Mouse (Mus musculus) myocyte (in vitro differentiated cells): ENCODE data around the gene Gtpbp3. TPM values are rescaled to one million over a fixed set of nuclear protein-coding genes. Genes with fewer than 3 reads are reported as not detected.
"Not testable (repeated sequence)": the region's sequence is repeated elsewhere in the genome, so short reads cannot be mapped to it uniquely, and the experiment has no call there.

ENCODE experiments used
- H3K27me3 ChIP-seq: one replicate; pipeline ENCODE4 v1.6.1; 2011; ENCODE audit not compliant: control insufficient read depth, insufficient read depth, insufficient read length
- H3K36me3 ChIP-seq: one replicate; pipeline ENCODE4 v1.6.1; 2011; ENCODE audit not compliant: control insufficient read depth, insufficient read depth
- H3K4me2 ChIP-seq: one replicate; pipeline ENCODE4 v1.6.1; 2011; ENCODE audit warnings: low read depth, control low read depth
- H3K4me3 ChIP-seq: one replicate; pipeline ENCODE4 v1.5.1; 2011; ENCODE audit warnings: mild to moderate bottlenecking, control low read depth, moderate library complexity
- H3K79me2 ChIP-seq: one replicate; pipeline ENCODE4 v1.6.1; 2011; ENCODE audit not compliant: control insufficient read depth, insufficient read depth
- H3ac ChIP-seq: one replicate; pipeline ENCODE4 v1.6.1; 2011; ENCODE audit not compliant: control insufficient read depth, insufficient read length
- CEBPB ChIP-seq: IDR thresholded peaks from 2 replicates; pipeline ENCODE4 v1.6.1; 2011; ENCODE audit warnings: mild to moderate bottlenecking, moderate library complexity; ENCODE audit not compliant: poor library complexity, insufficient read depth, severe bottlenecking
- E2F4 ChIP-seq: IDR thresholded peaks from one replicate; pipeline ENCODE4 v1.6.1; 2011; ENCODE audit warnings: mild to moderate bottlenecking, control low read depth, moderate library complexity; ENCODE audit not compliant: insufficient read depth
- MAX ChIP-seq: IDR thresholded peaks from one replicate; pipeline ENCODE4 v1.6.1; 2011; ENCODE audit warnings: low read depth, mild to moderate bottlenecking, control low read depth
- MYOD1 ChIP-seq, 3 experiments: IDR thresholded peaks; one replicate each; pipeline ENCODE4 v1.6.1; 2011; ENCODE audit warnings: control low read depth in 2 of 3, low read depth in 2 of 3, mild to moderate bottlenecking in 2 of 3, moderate library complexity in 1 of 3; ENCODE audit not compliant: insufficient read length in 2 of 3, control insufficient read depth in 1 of 3
- MYOG ChIP-seq, 3 experiments: IDR thresholded peaks; one replicate each; pipeline ENCODE4 v1.6.1; 2011; ENCODE audit warnings: control low read depth in 2 of 3, low read depth in 2 of 3, mild to moderate bottlenecking in 2 of 3; ENCODE audit not compliant: insufficient read length in 2 of 3, control insufficient read depth in 1 of 3, insufficient read depth in 1 of 3
- POLR2A ChIP-seq: IDR thresholded peaks from one replicate; pipeline ENCODE4 v1.6.1; 2011; ENCODE audit warnings: low read depth, mild to moderate bottlenecking, control low read depth, moderate library complexity; ENCODE audit not compliant: insufficient read length
- POLR2AphosphoS2 ChIP-seq: IDR thresholded peaks from one replicate; pipeline ENCODE4 v1.6.1; 2011; ENCODE audit warnings: low read depth, control low read depth; ENCODE audit not compliant: insufficient read length
- REST ChIP-seq: IDR thresholded peaks from one replicate; pipeline ENCODE4 v1.6.1; 2011; ENCODE audit warnings: mild to moderate bottlenecking, control low read depth, moderate library complexity; ENCODE audit not compliant: insufficient read depth, insufficient read length
- SRF ChIP-seq: IDR thresholded peaks from one replicate; pipeline ENCODE4 v1.6.1; 2011; ENCODE audit warnings: low read depth; ENCODE audit not compliant: control insufficient read depth, insufficient read length
- TCF12 ChIP-seq: IDR thresholded peaks from one replicate; pipeline ENCODE4 v1.6.1; 2011; ENCODE audit warnings: mild to moderate bottlenecking, control low read depth; ENCODE audit not compliant: poor library complexity, insufficient read depth, severe bottlenecking
- TCF3 ChIP-seq: IDR thresholded peaks from one replicate; pipeline ENCODE4 v1.6.1; 2011; ENCODE audit warnings: low read depth, control low read depth; ENCODE audit not compliant: insufficient read length
- USF1 ChIP-seq: IDR thresholded peaks from one replicate; pipeline ENCODE4 v1.6.1; 2011; ENCODE audit warnings: low read depth, mild to moderate bottlenecking, control low read depth, moderate library complexity
- polyA plus RNA-seq: library from polyadenylated mRNA; unstranded; fragments of >200 nt; fragmentation: generic; extraction: Trizol; gene quantifications from one replicate; pipeline ENCODE4 v1.2.1, GENCODE M21; 2012; ENCODE audit warnings: missing spikeins

Gene Gtpbp3
- polyA plus RNA-seq, 1 experiment: 17.5 TPM

DNA sequence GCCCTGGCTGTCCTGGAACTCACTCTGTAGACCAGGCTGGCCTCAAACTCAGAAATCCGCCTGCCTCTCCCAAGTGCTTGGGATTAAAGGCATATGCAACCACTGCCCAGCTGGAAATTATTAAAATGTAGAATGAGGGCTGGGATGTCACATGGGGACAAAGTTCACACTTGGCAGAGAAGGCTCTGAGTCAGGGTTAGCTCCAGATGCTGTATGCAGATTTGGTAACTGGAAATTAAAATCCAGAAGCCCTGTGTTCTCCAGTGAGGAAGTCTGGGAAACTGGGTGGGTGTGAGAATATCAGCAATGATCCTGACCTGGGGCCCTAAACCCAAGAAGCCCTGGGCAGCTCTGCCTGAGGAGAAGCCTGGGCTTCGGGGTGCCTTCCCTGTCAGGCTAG lies 21.4 kb downstream of the Gtpbp3 start:
- Histone ChIP-seq H3ac (no peak overlapping the region), H3K4me2 (no peak overlapping the region), H3K27me3 (peaks cover 45% of the 10 kb centered on the region), H3K36me3 (no peaks in the 10 kb centered on the region), H3K4me3 (no peak overlapping the region), H3K79me2 (no peaks in the 10 kb centered on the region)
- TF ChIP-seq POLR2A (no peak), USF1 (peak; percentile 31)

DNA sequence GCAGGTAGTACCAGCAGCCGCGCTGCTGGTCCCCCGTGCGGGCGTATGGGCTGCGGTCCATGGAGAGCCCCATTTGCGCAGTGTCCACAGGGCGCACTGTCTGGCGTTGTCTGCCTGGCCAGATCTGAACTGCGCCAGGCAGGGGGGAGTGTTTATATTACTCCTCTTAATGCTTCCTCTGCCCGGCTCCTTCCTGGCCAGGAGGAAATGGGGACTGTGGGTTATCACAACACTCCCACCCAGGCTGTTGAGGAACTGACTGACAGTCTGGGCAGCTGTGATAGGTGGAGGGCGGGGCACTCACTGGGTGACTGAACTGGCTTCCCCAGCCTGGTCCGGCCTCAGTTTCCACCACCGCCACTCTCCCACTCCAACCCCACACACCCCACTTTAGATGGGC lies 23.7 kb downstream of the Gtpbp3 start, which contains the start of gene Plvap:
Gene Plvap (minus strand): TSS at position 109 of the 400 bp plus-strand sequence.
- TF ChIP-seq MAX (no peak), REST (no peak), MYOG (IDR thresholded peaks at IDR 0.05; ENCODE audit: control insufficient read depth in 1 of 3, insufficient read depth in 1 of 3, insufficient read length in 2 of 3, low read depth in 2 of 3) (no peak), SRF (no peak), POLR2AphosphoS2 (no peak), E2F4 (no peak), CEBPB (no peak), TCF12 (no peak), TCF3 (no peak), MYOD1 (IDR thresholded peaks at IDR 0.05; ENCODE audit: control insufficient read depth in 1 of 3, insufficient read length in 2 of 3, low read depth in 2 of 3) (no peak), POLR2A (no peak)
- H3ac ChIP-seq: no peak within 1 kb of the TSS
- H3K79me2 ChIP-seq: no peaks in the 10 kb centered on the region
- H3K4me3 ChIP-seq: no peak within 1 kb of the TSS
- no peaks in the 10 kb centered on the region for H3K36me3 ChIP-seq
- H3K4me2 ChIP-seq: no peak within 1 kb of the TSS
- peaks cover 45% of the 10 kb centered on the region for H3K27me3 ChIP-seq

DNA sequence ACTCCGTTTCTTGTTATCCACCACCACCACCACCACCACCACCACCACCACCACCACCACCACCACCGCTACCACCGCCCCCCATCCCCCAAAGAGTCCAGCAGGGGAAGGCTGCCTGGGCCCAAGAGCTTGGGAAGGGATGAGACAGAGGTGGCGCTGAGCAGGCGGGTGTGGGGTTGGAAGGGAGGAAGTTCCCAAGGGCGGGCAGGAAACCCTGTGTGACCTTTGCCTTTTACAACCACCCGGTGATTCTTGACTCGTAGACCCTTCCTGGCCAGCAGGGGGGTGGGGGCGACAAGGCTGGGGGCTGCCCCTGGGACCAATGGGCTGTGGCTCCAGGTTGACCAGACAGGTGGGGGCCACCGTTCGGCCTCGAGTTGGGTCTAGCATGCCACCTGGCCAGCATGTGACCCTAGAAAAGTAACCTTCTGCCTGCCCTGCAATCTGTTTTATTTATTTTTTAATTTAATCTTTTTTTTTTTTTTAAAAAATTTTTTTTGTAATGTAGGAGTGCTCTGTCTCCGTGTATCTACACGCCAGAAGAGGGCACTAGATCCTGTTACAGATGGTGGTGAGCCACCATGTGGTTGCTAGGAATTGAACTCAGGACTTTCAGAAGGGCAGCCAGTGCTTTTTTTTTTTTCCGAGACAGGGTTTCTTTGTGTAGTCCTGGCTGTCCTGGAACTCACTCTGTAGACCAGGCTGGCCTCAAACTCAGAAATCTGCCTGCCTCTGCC lies 25.3 kb downstream of the Gtpbp3 start:
- Histone ChIP-seq H3K27me3 (peaks cover 30% of the 10 kb centered on the region), H3K4me3 (no peak overlapping the region), H3K36me3 (no peaks in the 10 kb centered on the region), H3K79me2 (no peaks in the 10 kb centered on the region), H3ac (no peak overlapping the region), H3K4me2 (no peak overlapping the region)
- no peak for TF ChIP-seq TCF12
- no peak for TF ChIP-seq SRF
- TF ChIP-seq MYOG (IDR thresholded peaks at IDR 0.05; ENCODE audit: control insufficient read depth in 1 of 3, insufficient read depth in 1 of 3, insufficient read length in 2 of 3, low read depth in 2 of 3): no peak
- TF ChIP-seq USF1: no peak
- TF ChIP-seq POLR2AphosphoS2: no peak
- TF ChIP-seq MYOD1 (IDR thresholded peaks at IDR 0.05; ENCODE audit: control insufficient read depth in 1 of 3, insufficient read length in 2 of 3, low read depth in 2 of 3): no peak
- no peak for TF ChIP-seq TCF3
- no peak for TF ChIP-seq MAX
- TF ChIP-seq REST: no peak
- TF ChIP-seq POLR2A: no peak
- no peak for TF ChIP-seq CEBPB
- TF ChIP-seq E2F4: no peak

DNA sequence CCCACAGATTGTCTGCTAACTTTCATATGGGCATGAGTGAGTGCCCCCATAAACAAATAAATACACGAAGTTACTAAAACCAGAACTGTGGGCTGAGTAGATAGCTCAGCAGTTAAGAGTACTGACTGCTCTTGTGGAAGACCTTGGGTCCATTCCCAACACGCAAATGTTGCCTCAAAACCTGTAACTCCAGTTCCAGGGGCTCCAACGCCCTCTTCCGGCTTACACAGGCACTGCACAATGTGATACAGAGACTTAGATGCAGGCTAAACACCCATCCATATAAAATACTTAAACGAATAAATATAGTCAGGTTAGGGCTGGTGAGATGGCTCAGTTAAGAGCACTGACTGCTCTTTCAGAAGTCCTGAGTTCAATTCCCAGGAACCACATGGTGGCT lies 27.1 kb downstream of the Gtpbp3 start:
- Histone ChIP-seq H3K27me3 (peaks cover 17% of the 10 kb centered on the region), H3K4me2 (no peak overlapping the region), H3K36me3 (no peaks in the 10 kb centered on the region), H3ac (no peak overlapping the region), H3K79me2 (no peaks in the 10 kb centered on the region), H3K4me3 (no peak overlapping the region)
- TF ChIP-seq POLR2AphosphoS2 (no peak), MAX (no peak), POLR2A (no peak), CEBPB (no peak)

DNA sequence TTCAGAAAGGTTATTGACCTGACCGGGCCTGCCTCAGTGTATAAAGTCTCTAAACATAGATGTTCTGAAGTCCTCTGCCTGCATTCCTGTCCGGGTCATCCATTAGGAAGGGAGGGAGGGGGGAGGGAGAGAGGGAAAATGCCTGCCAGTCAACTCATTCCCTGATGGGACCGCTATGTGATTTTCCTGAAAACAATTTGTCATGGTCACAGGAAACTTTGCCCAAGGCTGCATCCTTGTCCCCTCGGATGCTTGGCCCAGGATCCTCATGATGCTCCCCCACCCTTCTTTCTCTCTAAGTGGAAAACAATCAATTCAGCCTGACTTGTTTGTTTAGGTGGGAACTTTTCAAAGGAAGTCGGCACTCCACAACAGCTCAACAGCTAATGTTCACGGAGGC lies 28.9 kb downstream of the Gtpbp3 start:
- Histone ChIP-seq H3K36me3 (no peaks in the 10 kb centered on the region), H3K27me3 (peaks cover 3% of the 10 kb centered on the region), H3K79me2 (no peaks in the 10 kb centered on the region), H3K4me2 (no peak overlapping the region), H3K4me3 (no peak overlapping the region), H3ac (no peak overlapping the region)
- TF ChIP-seq MYOG (IDR thresholded peaks at IDR 0.05; ENCODE audit: control insufficient read depth in 1 of 3, insufficient read depth in 1 of 3, insufficient read length in 2 of 3, low read depth in 2 of 3) (no peak), MYOD1 (IDR thresholded peaks at IDR 0.05; ENCODE audit: control insufficient read depth in 1 of 3, insufficient read length in 2 of 3, low read depth in 2 of 3) (no peak), POLR2A (no peak), REST (no peak), MAX (no peak), TCF3 (no peak), TCF12 (no peak), POLR2AphosphoS2 (no peak), SRF (no peak), CEBPB (no peak), USF1 (no peak), E2F4 (no peak)

DNA sequence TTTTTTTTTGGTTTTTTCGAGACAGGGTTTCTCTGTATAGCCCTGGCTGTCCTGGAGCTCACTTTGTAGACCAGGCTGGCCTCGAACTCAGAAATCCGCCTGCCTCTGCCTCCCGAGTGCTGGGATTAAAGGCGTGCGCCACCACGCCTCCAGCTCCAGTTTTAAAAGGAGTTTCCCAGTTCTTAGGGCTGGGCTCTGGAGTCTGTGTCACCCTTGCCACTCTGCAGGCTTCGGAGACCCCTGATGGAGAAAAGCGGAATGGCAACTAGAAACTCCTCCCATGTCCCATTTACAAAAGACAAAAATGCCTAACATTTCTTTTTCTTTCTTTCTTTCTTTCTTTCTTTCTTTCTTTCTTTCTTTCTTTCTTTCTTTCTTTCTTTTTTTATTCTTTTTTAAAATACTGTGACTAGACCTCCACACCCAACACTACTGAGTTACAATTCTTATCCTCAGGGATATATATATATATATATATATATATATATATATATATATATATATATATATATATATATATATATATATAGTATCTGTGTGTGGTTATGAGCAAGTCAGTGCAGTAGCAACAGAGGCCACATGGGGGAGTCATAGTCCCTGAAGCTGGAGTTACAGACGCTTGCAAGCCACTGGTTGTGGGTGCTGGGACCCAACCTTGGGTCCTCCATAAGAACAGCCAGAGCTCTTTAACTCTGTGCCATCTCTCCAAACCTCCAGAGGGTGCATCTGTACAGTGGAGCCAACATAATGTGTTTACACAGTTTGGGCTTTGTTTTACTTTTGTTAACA lies 31.3 kb downstream of the Gtpbp3 start:
- H3ac ChIP-seq, H3K4me2 ChIP-seq, H3K4me3 ChIP-seq, H3K79me2 ChIP-seq, H3K27me3 ChIP-seq, H3K36me3 ChIP-seq: not testable (repeated sequence)
